Mouse (Mus musculus) spleen, embryonic (tissue): ENCODE data around the gene Ylpm1.

Experiments used
- CTCF ChIA-PET: fragments of 350-600 bp; sonication (Branson Sonifier 250); formaldehyde crosslinking; loops from one replicate; lab custom pipeline; 2022; lab: Charles Lee

The Ylpm1 gene

DNA sequence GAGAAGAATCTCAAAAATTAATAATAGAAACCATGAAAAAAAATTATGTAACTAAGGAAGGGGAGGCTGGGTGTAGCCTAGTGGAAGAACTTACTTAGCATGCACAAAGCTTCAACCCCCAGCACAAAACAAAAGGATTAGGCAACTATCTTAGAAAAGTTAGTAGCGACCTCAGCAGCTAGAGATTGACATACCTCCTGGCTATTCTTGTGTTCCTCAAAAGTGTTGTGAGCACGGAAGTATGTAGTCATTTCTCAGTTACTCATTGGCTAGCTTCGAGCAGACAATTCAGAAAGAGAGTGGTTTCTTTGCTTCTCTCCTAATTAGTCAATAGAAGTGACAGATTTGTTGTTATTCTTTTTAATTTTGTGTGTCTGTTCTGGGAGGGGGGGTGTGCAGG lies 112.5 kb downstream of the Ylpm1 start:
- CTCF ChIA-PET: no interaction called here

DNA sequence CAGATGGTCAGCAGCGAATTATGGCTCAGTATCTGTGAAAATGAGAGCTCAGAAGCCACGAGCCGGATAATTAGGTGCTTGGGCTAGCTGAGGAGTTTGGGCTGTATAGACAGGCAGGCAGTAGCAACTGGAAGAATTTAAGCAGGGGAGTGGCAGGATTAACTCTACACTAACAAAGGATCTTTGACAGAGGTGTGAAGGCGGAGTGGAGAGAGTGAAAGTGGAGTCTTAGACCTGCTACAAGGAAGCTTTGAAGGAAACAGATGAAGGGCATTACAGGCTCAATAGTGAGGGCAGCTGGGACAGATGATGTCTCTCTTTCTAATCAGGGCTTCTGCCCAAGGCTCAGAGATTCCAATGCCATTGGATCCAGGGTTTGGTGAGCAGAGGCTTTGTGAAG lies 113.3 kb downstream of the Ylpm1 start:
- CTCF ChIA-PET: no interaction called here

DNA sequence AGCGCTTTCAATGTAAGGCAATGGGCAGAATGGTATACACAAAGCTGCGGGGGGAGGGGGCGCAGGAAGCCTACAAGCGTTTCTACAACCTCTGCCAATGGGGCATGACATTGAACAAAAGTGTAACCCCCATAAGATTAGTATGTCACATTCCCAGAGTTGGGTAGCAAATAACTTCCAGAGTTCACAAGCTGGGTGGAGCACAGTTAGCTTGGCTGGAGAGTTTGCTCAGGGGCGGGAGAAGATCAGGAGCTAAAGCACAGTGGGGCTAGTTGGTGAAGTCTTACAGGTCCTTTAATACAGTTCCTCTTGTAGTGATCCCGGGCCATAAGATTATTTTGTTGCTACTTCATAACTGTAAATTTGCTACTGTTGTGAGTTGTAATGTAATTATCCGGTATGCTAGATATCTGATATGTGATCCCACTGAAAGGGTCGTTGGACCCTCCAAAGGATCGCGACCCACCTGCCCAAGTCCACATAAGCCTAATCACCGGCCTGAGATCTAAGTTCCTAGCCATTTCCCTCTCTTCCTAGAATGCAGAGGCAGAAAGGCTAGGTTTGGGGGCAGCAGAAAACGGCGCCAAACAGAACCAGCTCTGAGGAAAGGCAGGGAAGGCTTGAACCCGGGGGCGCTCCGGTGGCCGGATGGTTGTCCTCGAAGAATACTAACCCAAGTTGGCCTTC lies 114.0 kb downstream of the Ylpm1 start:
- CTCF ChIA-PET: no interaction called here

DNA sequence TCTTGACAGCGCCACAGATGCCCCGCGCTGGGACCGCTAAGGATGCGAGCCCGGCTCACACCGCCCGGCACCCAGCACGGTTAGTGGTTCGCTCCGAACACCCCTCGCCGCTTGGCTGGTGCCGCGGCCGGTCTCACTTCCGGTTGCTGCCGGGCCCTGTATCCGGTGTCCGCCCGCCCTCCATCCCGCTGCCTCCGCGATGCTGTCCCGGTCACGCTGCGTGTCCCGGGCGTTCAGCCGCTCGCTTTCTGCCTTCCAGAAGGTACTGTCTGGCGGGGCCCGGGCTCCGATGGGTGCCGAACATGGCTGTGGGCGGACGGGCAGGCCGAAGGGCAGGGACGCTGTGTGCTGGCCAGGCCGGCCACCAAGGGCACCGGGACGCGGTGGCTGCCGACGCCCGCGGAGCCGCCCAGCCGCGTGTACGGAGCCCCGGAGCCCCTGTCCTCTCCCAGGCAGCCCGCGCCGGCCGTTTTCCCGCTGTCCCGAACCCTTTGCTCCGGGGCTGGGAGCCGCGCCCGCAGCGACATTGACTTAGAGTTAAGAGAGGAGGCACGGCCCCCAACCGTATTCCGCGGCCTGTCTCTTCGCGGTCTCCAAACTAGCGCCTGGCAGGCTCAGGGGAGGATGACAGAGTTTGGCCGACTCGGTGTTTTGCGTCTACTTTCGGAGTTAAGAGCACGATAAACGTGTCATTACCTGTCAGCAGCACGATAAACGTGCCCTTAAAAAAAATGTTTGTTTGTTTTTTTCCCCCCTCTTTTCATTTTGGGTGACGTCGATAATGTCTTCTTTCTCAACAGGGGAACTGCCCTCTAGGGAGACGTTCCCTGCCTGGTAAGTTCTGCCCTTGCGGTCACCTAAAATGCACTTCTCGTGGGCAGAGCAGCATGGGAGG lies 114.8 kb downstream of the Ylpm1 start, which contains the start of the genes Prox2 and Dlst:
Gene Prox2 (minus strand): TSS at position 62 of the 895 bp plus-strand sequence.
Gene Dlst (plus strand): TSS at position 136 of the 895 bp plus-strand sequence.
- CTCF ChIA-PET: no interaction called here

DNA sequence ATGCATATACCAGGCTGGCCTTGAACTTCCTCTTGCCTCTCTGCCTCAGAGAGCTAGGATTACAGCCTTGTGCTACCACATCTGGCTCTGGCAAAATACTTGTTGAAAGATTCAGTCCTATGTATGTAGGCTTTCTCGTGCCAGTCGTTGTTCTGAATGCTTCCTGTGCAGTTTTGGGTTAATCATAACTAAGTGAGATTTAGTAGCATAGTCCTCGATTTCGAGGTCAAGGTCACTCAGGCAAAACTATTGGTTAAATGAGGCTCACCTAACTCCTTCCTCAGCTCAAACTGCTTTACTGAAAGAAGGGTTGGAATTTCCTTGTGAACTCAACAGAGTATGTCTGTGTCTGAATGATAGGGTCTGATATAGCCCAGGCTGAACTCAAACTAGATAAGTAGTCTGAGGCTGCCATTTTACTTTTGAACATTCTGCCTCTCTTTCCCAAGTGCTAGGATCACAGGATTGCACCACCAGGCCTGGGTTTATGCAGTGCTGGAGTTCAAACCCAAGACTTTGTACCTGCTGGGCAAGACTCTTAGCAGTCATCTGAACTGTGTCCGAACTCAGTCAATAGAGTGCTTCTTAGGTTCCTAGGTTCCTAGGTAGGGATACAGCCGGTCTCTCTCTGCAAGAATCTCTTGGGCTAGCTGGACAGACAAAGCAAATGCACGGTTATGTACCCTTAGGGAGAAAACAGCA lies 116.6 kb downstream of the Ylpm1 start:
- CTCF ChIA-PET: interaction anchor here (0.5 kb wide), 1 partner anchor 142 kb away, joined by 3 read pairs; the partner anchor contains the start of genes Arel1 and Fcf1

DNA sequence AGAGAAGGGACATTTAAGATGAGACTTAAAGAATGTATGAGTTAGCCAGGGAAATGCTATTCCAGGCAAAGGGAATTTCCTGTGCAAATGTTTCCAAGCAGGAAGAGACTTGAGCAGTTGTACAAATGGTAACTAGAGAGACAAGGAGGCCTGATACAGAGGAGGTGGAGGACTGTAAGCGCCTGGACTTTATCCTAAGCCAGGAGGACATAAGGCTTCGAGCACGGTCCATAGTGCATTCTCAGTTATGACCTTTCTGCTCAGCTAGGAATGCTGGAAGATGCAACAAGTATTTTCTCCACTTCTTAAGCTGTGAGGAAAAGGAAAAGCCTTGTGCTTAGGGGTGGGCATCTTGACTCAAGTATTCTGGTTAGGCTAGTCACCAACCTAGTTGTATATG lies 117.2 kb downstream of the Ylpm1 start:
- CTCF ChIA-PET: no interaction called here

DNA sequence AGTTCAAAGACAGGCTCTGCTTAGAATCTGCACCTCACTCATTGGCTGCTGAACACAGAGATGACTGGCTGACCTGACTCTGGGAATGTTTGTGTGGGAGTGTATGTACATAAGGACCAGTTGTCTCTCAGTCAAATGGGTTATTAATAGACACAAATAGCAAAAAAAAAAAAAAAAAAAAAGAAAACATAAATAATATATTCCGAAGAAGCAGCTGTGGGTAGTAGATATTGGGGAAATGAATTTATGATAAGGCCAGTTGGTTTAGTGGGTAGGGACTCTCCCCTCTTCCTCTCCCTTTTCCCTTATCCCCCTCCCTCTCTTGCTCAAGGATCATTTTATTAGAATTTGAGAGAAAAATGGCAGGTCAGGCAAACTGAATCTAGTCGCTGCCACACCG lies 117.8 kb downstream of the Ylpm1 start:
- CTCF ChIA-PET: interaction anchor here (0.6 kb wide), 1 partner anchor 176 kb away, joined by 6 read pairs; no protein-coding TSS in a partner anchor

DNA sequence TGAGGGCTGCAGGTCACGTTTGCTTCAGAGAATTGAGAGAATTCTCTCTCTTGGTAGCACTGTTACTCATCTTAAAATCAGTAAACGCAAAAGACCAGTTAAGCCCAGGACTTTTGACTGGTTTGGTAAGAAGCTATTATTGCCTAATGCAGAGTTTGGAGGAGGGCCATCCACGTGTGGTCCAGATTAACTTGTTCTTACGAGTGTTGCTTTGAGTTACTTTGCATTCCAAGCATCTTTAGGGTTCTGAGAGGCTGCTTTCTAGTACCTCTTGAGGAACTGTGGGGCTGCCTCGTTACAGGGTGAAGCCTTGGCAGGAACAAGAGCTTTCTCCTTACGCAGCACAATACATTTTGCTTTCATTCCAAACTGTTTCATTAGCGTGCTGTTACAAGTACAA lies 119.6 kb downstream of the Ylpm1 start:
- CTCF ChIA-PET: no interaction called here
